Mouse (Mus musculus) 3134 (cell line): ENCODE data around the gene Ctnnd2.

Source experiments
- DNase-seq: peaks from one replicate; pipeline ENCODE4 v3.0.0-alpha.2; 2011; ENCODE audit warnings: low spot score; ENCODE audit not compliant: insufficient read length; ENCODE audit errors: extremely low read depth

The Ctnnd2 gene

DNA sequence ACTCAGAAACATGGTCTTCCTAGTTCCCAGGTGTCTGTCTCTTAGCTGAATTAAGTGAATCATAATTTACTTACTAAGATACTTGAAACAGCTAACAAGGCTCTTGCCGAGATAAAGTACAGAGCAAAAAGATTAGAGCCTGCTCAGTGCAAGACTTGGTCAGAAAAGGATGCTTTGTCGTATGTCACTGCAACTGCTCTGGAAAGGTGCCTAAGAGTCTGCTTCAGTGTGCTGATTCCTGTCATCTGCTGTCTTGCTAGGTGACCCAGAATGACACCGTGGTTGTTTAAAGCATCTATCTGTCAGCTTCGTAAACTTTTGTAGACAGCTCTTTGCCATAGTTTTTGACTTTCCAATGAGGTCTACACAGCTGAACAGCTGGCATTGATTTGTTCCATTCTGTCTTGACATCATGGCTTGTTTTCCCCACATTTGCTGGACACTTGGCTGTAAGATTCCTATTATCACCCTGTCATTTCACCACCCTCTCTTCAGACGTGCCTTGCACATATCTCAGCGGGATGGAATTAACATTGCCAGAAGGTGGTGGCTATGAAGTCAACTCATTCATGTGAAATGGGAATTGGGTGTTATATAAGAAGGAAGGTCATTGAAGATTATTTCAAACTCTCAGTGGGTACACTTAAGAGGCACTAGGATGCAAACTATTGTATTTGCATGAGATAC is 299.0 kb downstream of the Ctnnd2 start:
- DNase-seq: no peak

DNA sequence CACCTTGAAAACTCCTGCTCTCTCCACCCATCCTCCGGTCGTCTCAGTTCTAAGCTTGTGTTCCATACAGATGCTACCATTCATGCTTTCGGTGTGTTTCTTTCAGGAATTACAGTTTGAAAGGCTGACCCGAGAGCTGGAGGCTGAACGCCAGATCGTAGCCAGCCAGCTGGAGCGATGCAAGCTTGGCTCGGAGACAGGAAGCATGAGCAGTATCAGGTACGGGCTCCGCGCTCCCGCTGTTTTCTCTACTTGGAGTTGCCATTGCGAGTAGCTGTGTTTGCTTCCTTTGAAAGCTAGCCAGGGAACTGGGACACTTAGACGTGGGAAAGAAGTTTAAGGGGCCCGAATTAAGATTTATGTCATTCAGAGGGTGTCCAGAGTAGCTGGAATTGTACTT is 308.3 kb downstream of the Ctnnd2 start:
- no peak for DNase-seq

DNA sequence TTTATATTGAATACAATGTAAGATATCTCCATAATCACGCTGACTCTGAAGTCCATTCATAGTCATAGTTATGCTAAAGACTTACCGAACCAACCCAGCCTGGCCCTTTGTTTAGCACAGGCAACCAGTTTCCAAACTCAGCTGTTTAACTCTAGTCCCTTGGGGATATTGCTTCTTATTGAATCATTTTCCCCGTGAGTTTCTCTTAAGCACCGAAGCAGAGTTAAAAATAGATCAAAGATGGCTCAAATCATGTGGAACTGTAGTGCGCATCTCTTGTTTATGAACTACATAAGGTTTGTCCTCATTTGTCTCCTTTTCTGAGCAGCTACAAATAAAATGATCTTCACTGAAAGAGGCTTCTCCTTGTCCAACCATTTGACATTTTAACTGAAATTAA is 334.1 kb downstream of the Ctnnd2 start:
- DNase-seq: no peak

DNA sequence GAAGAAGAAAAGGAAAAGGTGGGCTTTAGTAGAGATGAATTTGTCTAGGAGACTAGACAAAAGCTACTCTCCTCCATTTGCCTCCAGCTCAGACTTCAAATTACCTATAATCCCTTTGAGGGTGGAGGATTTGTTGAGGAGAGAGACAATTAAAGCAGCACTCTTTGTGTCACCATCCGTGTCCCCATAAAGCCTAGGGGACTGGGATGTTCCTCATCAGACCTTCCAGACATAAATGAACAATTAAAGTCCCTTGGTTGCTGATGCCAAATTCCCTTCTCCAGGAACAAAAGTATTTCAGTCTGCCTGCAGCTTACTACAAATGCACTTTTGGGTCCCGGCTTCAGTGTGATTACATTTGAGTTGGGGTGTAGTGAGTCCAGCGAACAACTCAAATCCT is 340.1 kb downstream of the Ctnnd2 start:
- DNase-seq: no peak

DNA sequence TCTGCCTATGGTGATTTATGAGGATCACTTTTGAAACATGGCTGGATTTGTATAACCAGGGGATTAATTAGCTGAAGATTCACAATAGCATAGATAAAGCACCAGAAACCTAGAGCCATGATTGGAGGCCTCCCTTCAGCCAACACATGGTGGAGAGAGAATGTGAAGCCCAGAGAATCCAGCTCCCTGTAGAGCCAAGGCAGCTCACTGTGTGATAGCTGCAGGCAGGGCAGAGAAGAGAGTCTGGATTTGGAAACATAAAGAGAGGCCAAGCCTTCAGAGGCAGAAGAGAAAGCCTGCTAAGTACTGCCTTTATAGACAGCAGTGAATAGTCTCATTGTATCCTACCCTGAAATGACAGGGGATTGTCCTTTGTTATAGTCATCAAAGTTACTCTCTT is 340.7 kb downstream of the Ctnnd2 start:
- no peak for DNase-seq

DNA sequence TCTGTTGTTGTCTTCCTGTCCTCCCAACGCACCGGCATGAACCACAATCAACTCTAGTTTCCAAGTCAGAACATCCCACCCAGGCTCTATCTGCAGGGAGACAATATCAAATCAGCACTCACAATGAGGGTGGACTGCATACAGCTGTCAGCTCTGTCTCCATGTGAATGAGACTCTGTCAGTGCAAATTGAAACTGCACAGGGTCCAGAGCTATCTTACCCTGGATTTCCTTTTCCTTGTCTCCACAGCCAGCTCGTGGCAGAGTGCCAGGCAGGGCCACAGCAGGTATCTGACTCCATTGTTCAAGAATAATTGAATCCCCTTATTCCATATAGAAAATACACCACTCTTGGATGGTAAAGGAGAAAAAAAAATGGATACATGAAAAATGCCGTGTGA is 343.0 kb downstream of the Ctnnd2 start:
- DNase-seq: no peak

DNA sequence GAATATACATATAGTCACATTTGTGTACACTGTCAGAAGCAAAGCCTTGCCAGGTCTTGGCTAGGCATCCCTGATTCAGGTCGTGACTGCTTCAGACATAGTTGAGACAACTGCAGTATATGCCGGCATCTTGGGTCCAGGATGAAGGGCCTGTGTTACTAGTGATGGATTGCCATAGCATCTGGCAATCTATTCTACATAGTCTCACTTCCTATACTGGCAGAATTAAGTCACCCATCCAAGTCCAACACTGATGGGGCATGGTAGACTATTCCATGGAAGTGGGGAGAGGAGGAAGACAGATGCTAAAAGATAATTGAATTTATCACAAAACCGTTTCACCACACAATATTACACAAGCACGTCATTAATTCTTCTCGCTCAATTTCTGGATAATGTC is 369.1 kb downstream of the Ctnnd2 start:
- DNase-seq: no peak

DNA sequence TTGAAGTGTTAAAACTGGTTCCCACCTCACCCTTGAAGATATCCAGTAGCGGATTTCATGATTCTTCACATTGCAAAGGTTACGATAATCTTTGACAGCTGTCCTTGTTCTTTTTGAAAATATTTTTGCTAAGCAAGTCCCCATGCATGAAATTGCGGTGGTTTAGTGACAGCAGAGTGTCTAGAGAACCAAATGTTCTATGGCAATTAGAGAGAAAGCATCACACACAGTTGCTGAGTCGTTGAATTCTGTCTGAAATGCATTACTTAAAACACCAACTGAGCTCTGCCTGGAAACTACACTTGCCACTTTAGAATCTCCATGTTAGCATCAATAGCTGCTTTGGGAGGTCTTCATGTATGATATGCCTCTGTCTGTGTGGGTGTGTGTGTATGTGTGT is 375.9 kb downstream of the Ctnnd2 start:
- no peak for DNase-seq

DNA sequence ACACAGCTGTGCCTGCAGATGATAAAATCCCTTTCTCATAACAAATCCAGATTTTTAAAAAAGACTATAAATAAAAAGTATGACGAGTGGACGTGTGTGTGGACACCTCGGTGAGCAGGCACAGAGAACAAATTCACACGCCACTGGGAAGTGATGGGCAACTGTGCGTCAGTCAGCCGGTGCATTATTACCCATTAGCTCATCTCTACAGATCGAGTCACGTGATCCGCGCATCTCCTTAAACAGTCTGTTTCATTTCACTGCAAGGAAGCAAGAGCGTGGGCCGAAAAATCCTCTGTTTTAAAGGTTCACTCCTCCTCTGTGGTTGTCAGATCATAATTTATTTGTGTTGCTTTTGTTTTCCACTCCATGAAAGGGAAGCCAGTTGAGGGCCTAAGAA is 378.6 kb downstream of the Ctnnd2 start:
- no peak for DNase-seq

DNA sequence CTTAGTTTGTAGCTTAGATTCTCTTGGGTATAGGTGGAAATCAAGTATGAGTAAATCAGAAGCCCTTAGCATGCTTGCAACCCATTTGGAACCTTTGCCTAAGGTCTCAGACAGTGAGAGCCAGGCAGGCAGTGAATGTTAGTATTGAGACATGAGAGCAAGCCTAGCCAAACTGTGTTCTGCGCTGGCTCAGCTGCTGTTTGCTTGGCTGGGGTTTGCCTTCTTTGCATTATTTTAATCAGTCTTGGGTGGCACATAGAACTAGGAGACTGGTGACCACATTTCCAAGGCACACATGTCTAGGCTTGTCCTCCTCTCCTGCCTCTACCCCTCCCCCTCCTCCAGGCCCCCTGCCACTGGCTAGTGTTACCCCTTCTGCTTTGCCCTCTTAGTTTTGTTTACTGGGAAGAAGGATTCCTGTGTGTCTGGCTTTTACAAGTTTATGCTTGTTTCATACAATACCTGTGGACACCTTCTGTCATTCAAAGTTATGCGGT is 381.6 kb downstream of the Ctnnd2 start:
- DNase-seq: no peak

DNA sequence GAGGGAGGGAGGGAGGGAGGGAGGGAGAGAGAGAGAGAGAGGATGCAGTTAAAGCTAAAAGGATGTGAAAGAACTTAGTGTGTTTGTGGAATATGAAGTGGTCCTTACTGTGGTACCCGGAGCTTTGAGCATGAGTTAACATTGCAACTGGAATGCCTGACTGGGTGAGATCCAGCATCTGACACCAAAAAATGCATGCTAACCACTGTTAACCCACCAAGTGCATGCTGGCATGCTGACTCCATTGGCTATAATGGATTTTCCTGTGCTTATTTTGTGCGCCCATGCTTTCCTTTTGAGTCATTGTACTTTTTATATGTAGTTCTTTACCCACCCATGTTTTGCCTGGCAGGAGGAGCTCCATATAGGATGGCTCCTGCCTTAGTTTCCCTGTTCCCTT is 383.4 kb downstream of the Ctnnd2 start:
- DNase-seq: no peak

DNA sequence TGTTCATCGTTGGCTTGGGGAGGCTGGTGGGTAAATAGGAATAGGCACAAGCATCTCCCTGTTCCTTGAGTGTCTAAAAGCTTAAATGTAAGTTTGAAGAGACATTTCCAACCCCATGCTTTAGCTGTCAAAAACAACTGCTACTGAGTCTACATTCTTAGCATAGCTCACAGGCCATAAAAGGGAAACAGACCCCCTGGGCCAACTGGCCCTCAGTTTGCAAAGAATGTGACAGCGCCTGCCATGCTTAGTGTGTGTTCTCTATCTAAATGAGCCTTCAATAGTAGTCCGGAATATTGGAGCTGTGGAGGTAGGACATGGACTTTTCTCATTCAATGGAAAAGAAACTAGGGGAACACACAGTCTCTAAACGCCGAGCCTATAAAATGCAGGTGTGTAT is 390.0 kb downstream of the Ctnnd2 start:
- DNase-seq: no peak

DNA sequence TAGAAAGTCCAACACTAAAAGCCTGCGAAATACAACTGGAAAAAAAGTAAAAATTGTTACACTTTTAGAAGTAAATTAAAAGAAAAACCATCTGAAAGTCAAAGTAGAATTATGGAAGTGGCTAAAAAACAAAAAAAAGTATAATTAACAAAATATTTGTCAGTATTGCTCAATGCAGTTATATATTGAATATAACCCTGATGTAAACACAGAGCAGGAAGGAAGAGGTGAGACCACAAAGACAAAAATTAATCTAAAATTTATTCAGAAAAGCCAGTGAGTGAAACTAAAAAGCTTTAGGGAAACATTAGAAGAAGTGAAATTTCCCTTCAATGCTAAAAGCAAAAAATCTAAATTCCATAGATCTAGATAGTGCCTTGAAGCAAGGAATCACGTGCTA is 392.2 kb downstream of the Ctnnd2 start:
- no peak for DNase-seq

DNA sequence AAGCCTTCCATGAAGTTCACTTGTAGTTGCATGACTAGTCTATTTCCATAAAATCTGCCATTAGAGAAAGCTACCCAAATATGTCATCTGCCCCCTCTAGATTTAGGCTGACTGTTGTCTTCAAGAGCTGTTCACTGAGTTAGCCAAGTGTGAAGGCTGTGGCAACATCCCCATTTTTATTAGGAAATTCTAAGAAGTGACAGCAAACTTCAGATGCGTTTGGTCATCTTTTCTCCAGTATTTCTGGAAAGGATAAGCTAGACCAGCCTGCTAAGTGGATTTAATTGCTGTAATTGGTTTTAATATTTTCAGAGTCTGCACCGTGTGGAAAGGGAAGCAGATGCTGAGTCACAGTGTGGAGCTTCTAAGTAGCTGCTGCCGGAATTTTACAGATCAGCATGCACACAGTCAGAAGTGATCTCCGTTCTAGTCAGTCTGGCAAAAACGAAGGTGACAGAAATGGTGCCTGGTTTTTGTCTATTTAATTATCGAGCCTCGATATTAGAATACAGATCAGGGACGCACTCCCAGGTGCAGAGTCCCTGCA is 397.9 kb downstream of the Ctnnd2 start:
- DNase-seq: no peak

DNA sequence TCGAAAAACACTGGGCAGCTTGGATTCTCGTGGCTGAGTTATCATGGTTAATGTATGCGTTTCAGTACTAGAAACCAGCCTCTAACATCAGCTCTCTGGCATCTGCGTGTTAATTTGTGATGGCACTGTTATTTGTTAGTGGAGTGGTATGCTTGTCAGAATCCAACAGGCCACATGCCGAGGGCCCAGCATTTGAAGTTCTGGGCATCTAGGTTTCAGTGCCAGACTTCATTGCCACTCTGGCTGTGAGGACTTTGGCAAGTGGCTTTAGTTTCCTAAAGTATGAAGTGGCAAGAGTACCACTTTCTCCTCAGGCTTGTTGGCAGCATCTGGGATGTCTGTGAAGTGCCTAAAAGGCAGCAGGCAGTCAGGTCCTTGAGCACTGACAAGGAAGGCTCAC is 415.1 kb downstream of the Ctnnd2 start:
- DNase-seq: no peak

DNA sequence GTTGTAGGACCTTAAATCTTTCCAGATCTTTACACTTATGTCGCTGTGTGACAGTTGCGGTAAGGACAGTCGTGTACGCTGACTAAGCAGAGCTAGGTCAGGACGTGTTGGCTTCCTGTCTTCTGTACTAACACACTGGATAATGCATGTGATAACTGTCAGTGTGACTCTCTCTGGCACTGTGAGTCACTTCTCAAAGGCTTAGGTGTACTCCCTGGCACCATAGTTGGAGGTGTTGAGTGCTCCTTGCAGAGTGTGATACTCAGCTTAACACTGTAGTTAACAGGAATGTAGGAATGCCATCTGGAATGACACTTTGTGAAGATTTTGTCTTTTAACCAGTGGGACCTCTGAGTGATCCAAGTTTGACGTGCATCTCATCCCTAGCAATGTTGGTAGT is 418.5 kb downstream of the Ctnnd2 start:
- DNase-seq: no peak

DNA sequence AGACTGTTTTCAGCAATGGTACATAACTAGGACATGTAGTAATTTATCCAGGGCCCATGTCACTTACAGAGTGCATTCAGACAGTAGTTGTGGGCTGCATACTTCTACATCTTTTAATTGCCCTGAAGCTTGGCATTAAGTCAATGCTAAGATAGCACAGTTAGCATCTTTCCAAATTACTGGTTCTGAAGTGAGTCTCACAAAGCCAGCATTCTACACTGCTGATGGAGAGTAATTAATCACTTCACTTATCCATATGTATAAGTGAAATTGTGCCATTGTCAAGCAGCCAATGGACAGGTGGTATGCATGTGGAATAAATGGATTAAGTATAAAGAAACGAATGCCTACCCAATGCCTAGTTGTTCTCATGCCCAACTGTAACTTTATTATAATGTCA is 423.1 kb downstream of the Ctnnd2 start:
- DNase-seq: no peak

DNA sequence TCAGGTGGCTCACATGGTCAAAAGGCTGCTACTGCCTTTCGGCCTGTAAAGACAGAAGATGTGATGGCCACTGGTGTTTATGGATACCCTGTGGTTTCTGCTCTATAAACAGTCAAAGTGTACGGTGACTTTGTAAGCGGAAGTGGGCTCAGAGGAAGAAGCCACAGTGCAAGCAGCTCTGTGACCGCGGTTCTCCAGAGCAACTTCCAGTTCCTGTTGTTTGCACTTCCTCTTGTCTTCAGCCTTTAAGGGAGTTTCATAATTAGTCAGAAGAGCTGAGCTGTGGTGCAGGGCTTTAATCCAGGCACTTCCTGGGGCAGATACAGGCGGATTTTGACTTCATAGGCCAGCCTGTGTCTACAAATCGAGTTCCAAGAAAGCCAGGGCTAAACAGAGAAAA is 438.2 kb downstream of the Ctnnd2 start:
- DNase-seq: no peak

DNA sequence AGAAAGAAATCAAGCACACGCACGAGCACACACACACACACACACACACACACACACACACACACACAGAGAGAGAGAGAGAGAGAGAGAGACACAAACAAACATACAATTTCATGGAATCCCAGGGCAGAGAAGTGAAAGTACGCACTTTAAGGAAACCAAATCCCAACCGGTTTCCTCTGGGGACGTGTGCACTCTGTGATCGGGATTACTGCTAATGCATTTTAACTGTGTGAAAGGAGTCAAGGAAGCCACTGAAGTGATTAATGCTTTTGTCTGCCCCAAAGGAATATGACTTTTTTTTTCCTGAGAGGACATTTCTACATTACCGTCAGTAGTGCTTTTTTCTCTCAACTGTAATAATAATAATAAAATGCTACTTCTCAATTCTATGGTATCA is 443.1 kb downstream of the Ctnnd2 start:
- no peak for DNase-seq

DNA sequence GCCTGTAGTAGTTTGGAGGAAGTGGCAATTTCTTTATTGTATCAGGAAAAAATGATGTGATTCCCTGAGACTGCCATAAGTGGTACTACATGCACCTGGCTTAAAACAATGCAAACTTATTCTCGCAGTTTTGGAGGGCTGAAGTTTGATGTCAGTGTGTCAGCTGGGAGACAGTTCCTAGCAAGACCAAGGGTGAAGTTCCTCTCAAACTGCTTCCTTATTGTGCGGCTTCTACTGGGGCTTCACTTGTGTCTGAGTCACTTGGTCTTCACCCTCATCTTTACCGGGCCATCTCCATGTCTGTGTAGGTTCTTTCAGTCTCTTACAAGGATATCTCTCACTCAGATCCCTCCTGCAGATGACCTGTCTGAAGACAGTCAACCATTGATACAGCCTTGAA is 444.5 kb downstream of the Ctnnd2 start:
- DNase-seq: no peak

DNA sequence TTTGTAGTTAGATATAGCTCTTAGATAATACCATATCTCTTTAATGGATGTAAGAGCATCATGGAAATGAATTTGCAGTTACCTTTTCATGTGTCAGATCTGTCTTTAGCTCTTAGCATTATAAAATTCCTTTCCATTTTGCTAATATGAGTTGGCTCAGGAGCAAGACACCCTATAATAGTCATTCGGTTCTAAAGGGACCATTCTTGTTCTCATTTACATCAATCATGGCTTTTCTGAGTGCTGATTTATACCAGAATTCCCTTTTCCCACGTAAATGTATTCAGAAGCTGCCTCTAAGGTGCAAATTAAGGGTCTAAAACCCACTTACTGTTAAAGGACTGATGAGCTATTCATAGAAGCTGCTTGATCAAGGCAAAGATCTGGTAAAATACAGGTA is 445.5 kb downstream of the Ctnnd2 start:
- DNase-seq: no peak

DNA sequence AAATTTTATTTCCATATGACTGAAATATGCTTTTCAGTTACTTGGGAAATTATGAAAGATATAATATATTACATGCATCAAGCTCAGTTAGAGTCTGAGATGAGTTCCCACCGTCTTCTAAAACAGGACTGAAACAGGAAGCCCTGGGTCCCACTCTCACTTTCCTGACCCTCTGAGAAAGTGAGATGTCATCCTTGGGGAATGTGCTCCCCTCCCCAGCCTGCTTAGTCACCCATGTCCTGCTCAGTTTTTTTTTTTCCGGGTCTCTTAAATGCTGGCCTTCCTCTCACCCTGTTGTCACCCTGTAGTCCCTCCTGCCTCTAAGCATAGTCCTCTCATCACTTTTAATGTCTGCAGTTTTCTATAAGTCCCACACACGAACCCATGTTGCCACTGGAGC is 456.1 kb downstream of the Ctnnd2 start:
- peak; percentile 6 for DNase-seq
